Mouse (Mus musculus) midbrain, embryonic 12.5 days (tissue): ENCODE results near the gene Agbl5. TPM values are rescaled to one million over a fixed set of nuclear protein-coding genes. Genes with fewer than 3 reads are reported as not detected.

Experiments
- ATAC-seq: fragments of 200-750 bp; cut with Nextera tagmentation; 2 replicates; pipeline ENCODE4 v1.8.0; 2017; ENCODE audit warnings: low read depth, moderate TSS enrichment, moderate library complexity; ENCODE audit not compliant: low FRiP score
- H3K27ac ChIP-seq: fragments of 300-500 bp; sonication (generic); replicated peaks from 2 replicates; pipeline ENCODE4 v1.5.1; 2016; ENCODE audit warnings: mild to moderate bottlenecking
- H3K27me3 ChIP-seq: fragments of 300-500 bp; sonication (generic); 2 replicates; pipeline ENCODE4 v1.6.1; 2016; ENCODE audit warnings: mild to moderate bottlenecking
- H3K36me3 ChIP-seq: fragments of 300-500 bp; sonication (generic); 2 replicates; pipeline ENCODE4 v1.6.1; 2016
- H3K4me1 ChIP-seq: fragments of 300-500 bp; sonication (generic); 2 replicates; pipeline ENCODE4 v1.6.1; 2016
- H3K4me2 ChIP-seq: fragments of 300-500 bp; sonication (generic); replicated peaks from 2 replicates; pipeline ENCODE4 v1.6.1; 2016; ENCODE audit warnings: mild to moderate bottlenecking, moderate library complexity
- H3K4me3 ChIP-seq: fragments of 300-500 bp; sonication (generic); 2 replicates; pipeline ENCODE4 v1.5.1; 2016; ENCODE audit warnings: mild to moderate bottlenecking
- H3K9ac ChIP-seq: fragments of 300-500 bp; sonication (generic); replicated peaks from 2 replicates; pipeline ENCODE4 v1.6.1; 2016; ENCODE audit warnings: mild to moderate bottlenecking, moderate library complexity
- H3K9me3 ChIP-seq: fragments of 300-500 bp; sonication (generic); 2 replicates; pipeline ENCODE4 v1.6.1; 2016; ENCODE audit warnings: mild to moderate bottlenecking
- WGBS: fragments of 180-500 bp; shearing (Covaris S2); methylation state at CpG from one replicate; pipeline ENCODE4 v1.1.7; 2016; 5-methylcytosine and 5-hydroxymethylcytosine counted together
- polyA plus RNA-seq: library from polyadenylated mRNA; unstranded; fragments of >200 nt; fragmentation: Nextera tagmentation; extraction: Ambion mirVana; gene quantifications from 2 replicates; pipeline ENCODE4 v1.2.1, GENCODE M21; 2016

The Agbl5 gene
- polyA plus RNA-seq, 1 experiment from 2014 or later: 30.6 TPM

DNA sequence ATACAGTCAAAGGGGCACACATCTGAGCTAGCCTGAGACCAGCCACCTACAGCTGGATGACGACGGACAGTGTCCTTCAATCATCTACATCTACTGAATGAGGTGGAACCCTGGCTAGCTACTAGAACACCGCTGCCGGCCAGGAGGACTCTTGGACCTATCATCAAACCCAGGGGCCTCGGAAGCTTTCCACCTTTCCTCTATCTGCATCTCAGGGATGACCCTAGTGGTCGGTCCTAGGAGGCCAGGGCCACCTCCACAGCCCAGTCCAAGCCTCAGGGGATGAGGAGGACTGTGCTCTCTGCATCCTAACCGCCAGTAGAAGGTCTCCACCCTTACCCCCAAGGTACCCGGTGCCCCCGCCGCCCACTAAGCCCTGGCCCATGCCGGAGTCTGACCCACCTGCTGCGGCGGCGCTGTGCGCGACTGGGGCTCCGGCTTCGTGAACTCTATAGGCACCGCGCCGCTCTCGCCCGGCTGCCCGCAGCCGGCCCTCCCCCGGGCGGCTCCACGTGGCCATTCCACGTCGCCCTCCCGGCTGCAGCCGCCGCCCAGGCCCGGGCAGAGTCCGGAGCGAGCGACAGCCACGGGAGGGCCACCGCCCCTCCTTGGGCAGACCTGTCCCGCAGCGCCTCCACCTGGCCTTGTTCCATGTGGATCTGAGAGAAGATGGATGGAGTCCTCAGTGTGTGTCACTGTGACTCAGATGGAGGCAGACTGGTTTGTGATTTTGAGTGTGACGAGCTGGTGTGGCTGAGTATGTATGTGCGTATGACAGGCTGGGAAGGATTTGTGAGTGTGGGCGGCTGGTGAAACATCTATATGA, 56.7 kb downstream of the Agbl5 start, which contains the start of gene Cgref1:
TSS of gene Cgref1 (minus strand) at position 636 of the 826 bp plus-strand sequence.
- H3K4me1 ChIP-seq: peaks cover 16% of the 10 kb centered on the region
- peak within 1 kb of the TSS; percentile 56 for H3K4me3 ChIP-seq
- ATAC-seq: peak; percentile 52
- peak within 1 kb of the TSS; percentile 65 for H3K9ac ChIP-seq
- no peak within 1 kb of the TSS for H3K27ac ChIP-seq
- H3K4me2 ChIP-seq: peak within 1 kb of the TSS; percentile 92
- H3K36me3 ChIP-seq: no peaks in the 10 kb centered on the region
- peaks cover 41% of the 10 kb centered on the region for H3K27me3 ChIP-seq
- no peaks in the 10 kb centered on the region for H3K9me3 ChIP-seq
- 4% methylated on average over 44 of the region's 44 CpGs for WGBS

DNA sequence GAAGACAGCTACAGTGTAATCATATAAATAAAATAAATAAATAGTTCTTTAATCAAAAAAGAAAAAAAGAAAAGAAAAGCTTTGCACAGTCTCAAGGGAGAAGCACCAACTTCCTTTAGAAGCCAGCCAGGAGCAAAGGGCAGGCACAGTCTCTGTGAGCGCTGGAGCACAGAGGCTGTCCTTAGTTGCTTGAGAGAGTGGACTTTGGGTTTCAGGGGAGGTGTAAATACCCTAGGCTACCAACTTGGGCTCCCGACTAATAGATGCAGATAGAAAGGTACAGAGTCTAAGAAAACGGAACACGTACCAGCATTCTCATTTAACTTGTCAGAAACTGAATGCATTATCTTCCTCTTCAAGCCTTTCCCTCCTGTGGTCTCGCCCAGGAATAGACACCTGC, 60.1 kb downstream of the Agbl5 start:
- WGBS: 80% methylated on average over 5 of the region's 5 CpGs
- Histone ChIP-seq H3K9ac (no peak overlapping the region), H3K4me3 (no peak overlapping the region), H3K27ac (no peak overlapping the region), H3K36me3 (peaks cover 14% of the 10 kb centered on the region), H3K27me3 (peaks cover 41% of the 10 kb centered on the region), H3K4me1 (peaks cover 21% of the 10 kb centered on the region), H3K4me2 (no peak overlapping the region), H3K9me3 (no peaks in the 10 kb centered on the region)
- ATAC-seq: no peak

DNA sequence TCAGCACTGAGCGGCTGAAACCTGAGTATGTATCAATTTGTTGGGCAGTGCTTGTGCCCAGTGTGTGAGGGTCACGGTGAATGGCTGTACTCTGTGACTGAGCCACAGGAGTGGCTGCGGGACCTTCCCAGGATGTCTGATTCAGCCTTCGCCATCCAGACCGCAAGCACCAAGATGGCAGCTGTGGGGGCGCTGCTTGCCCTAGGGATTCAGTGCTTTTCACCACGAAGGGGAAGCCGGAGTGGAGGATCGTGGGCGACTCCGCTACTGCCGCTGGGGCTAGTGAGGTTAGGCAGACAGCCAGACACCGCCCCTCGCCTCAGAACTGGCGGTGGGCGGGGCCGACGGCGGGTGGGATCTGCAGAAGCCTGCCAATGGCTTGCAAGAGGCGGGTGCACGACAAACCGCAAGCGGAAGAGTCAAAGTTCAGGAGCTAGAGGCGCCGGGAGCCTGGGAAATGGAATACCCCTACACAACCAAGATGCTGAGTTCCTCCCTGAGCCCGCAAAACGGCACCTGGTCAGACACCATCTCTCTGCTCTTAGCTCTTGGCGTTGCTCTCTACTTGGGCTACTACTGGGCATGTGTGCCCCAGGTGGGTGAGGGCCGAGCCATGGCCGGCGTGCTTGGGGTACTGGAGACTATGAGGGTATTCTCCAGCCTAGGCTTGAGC, 61.3 kb downstream of the Agbl5 start:
- WGBS: under 1% methylated on average over 31 of the region's 31 CpGs
- H3K4me1 ChIP-seq: peaks cover 21% of the 10 kb centered on the region
- H3K9ac ChIP-seq: peak overlapping the region; percentile 46
- peaks cover 26% of the 10 kb centered on the region for H3K36me3 ChIP-seq
- ATAC-seq: peak; percentile 90
- H3K4me2 ChIP-seq: peak overlapping the region; percentile 69
- H3K4me3 ChIP-seq: peak overlapping the region; percentile 51
- peak overlapping the region; percentile 62 for H3K27ac ChIP-seq
- H3K9me3 ChIP-seq: no peaks in the 10 kb centered on the region
- H3K27me3 ChIP-seq: peaks cover 35% of the 10 kb centered on the region

- H3K4me2 ChIP-seq: peak overlapping the region; percentile 69
- H3K36me3 ChIP-seq: peaks cover 33% of the 10 kb centered on the region
- 69% methylated on average over 4 of the region's 4 CpGs for WGBS
These were observed 62.0 kb downstream of the Agbl5 start for GRCm38 (mm10) chr5:30950451-30950850.

GRCm38 (mm10) chr5:30950922-30951321, 62.4 kb downstream of the Agbl5 start:
- 90% methylated on average over 2 of the region's 2 CpGs for WGBS
- Histone ChIP-seq H3K4me1 (peaks cover 15% of the 10 kb centered on the region), H3K9ac (no peak overlapping the region), H3K36me3 (peaks cover 37% of the 10 kb centered on the region), H3K4me2 (no peak overlapping the region), H3K4me3 (no peak overlapping the region), H3K9me3 (no peaks in the 10 kb centered on the region), H3K27me3 (peaks cover 26% of the 10 kb centered on the region), H3K27ac (no peak overlapping the region)
- no peak for ATAC-seq

More at GRCm38 (mm10) chr5:30950451-30950850, 62.0 kb downstream of the Agbl5 start:
- H3K27ac ChIP-seq: peak overlapping the region; percentile 35; the same call in 1 of the 2 replicates
- ATAC-seq: peak; percentile 5; the same call in 1 of the 2 replicates
- peak overlapping the region; percentile 46 for H3K9ac ChIP-seq
- H3K4me3 ChIP-seq: peak overlapping the region; percentile 51
- peaks cover 30% of the 10 kb centered on the region for H3K27me3 ChIP-seq
- no peaks in the 10 kb centered on the region for H3K9me3 ChIP-seq
- H3K4me1 ChIP-seq: peaks cover 15% of the 10 kb centered on the region

DNA sequence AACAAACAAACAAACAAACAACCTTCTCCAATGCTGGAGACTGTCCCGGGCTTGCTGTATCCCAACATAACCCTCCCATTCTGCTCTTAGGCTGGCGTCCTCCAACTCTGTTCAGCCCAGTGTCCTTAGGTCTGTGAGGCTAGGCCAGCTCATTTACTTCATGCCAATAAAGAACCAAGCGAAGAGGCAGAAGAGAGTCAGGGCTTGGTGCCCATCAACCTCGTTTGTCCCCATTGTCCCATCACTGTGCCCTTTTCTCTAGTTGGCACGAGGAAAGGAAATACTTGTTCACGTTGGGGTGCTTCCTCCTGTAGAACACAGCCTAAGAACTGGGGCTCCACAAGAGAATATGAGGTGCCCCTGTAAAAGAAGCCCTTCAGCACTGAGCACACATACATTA, 63.2 kb downstream of the Agbl5 start:
- Histone ChIP-seq H3K9ac (no peak overlapping the region), H3K27me3 (peaks cover 20% of the 10 kb centered on the region; the same call in 1 of the 2 replicates), H3K4me1 (peaks cover 15% of the 10 kb centered on the region), H3K4me3 (no peak overlapping the region), H3K4me2 (no peak overlapping the region), H3K9me3 (no peaks in the 10 kb centered on the region), H3K27ac (no peak overlapping the region), H3K36me3 (peaks cover 40% of the 10 kb centered on the region)
- no peak for ATAC-seq
- 90% methylated on average over 6 of the region's 6 CpGs for WGBS

- Histone ChIP-seq H3K36me3 (peaks cover 44% of the 10 kb centered on the region), H3K9me3 (no peaks in the 10 kb centered on the region)
- WGBS: 84% methylated on average over 5 of the region's 5 CpGs
These were observed 64.1 kb downstream of the Agbl5 start for GRCm38 (mm10) chr5:30952551-30952950.

GRCm38 (mm10) chr5:30954065-30954464, 65.6 kb downstream of the Agbl5 start:
- Histone ChIP-seq H3K4me3 (no peak overlapping the region), H3K9me3 (no peaks in the 10 kb centered on the region), H3K36me3 (peaks cover 55% of the 10 kb centered on the region), H3K4me2 (no peak overlapping the region), H3K9ac (no peak overlapping the region), H3K27me3 (0 out of 2 replicates have a peak, but pooled peaks cover 2% of the 10 kb centered on the region), H3K4me1 (peaks cover 31% of the 10 kb centered on the region), H3K27ac (no peak overlapping the region)
- no peak for ATAC-seq
- WGBS: 93% methylated on average over 6 of the region's 6 CpGs

More at GRCm38 (mm10) chr5:30952551-30952950, 64.1 kb downstream of the Agbl5 start:
- no peak overlapping the region for H3K4me2 ChIP-seq
- H3K27me3 ChIP-seq: peaks cover 15% of the 10 kb centered on the region; the same call in 1 of the 2 replicates
- H3K4me3 ChIP-seq: no peak overlapping the region
- ATAC-seq: no peak
- H3K9ac ChIP-seq: no peak overlapping the region
- H3K4me1 ChIP-seq: peaks cover 17% of the 10 kb centered on the region
- H3K27ac ChIP-seq: no peak overlapping the region

DNA sequence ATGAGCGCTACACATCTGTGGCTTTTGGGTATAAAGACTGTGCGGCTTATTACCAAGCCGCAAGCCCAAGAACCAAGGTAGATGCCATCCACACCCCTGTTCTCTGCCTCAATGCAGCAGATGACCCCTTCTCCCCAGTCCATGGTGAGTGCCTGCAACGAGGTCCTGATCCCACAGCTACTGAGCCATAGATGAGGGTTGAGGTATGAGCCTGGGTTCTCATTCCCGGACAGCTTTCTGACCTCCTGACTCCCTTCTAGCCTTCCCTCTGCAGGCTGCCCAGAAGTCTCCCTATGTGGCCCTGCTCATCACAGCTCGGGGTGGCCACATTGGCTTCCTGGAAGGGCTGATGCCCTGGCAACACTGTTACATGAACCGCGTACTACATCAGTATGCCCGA, 66.1 kb downstream of the Agbl5 start:
- ATAC-seq: no peak
- no peaks in the 10 kb centered on the region for H3K27me3 ChIP-seq
- no peak overlapping the region for H3K4me2 ChIP-seq
- H3K9ac ChIP-seq: no peak overlapping the region
- peaks cover 55% of the 10 kb centered on the region for H3K36me3 ChIP-seq
- WGBS: 93% methylated on average over 9 of the region's 9 CpGs
- H3K4me1 ChIP-seq: peaks cover 30% of the 10 kb centered on the region
- no peak overlapping the region for H3K27ac ChIP-seq
- H3K4me3 ChIP-seq: no peak overlapping the region
- H3K9me3 ChIP-seq: no peaks in the 10 kb centered on the region

GRCm38 (mm10) chr5:30955751-30956150, 67.3 kb downstream of the Agbl5 start:
- no peaks in the 10 kb centered on the region for H3K9me3 ChIP-seq
- no peak for ATAC-seq
- no peak overlapping the region for H3K4me3 ChIP-seq
- no peaks in the 10 kb centered on the region for H3K27me3 ChIP-seq
- no peak overlapping the region for H3K9ac ChIP-seq
- no peak overlapping the region for H3K4me2 ChIP-seq
- WGBS: 96% methylated on average over 6 of the region's 6 CpGs
- H3K36me3 ChIP-seq: peaks cover 55% of the 10 kb centered on the region
- H3K4me1 ChIP-seq: peaks cover 22% of the 10 kb centered on the region
- H3K27ac ChIP-seq: no peak overlapping the region
